In genomic region chr10:95680153-95681057, GRCm38 (mm10) we compare ENCODE assay signal across 9 mouse cellular contexts. TPM values are rescaled to one million over a fixed set of nuclear protein-coding genes. Genes with fewer than 3 reads are reported as not detected.
DNase-seq lines count a peak whose midpoint lies in the region; ATAC-seq and TF ChIP-seq lines count a peak whose summit lies in the region.
"Had no signal": no experiment of that assay in that cellular context is flagged by ENCODE, and none has a peak within 500 bp of the region (broad histone marks: within the 10 kb centered on the region; RNA-seq: fewer than 3 reads in every experiment).

No protein-coding gene starts in this region.

- H3K9ac ChIP-seq in hindbrain, embryonic 16.5 days (ENCODE audit: low read depth, low read length) = no peak overlapping the region
- peak overlapping the region; percentile 42; the same call in 1 of the 2 replicates for H3K9ac ChIP-seq in liver, embryonic 12.5 days
- H3K9ac ChIP-seq in neural tube, embryonic 15.5 days (replicated peaks) = no peak overlapping the region

- H3K4me2 ChIP-seq in hindbrain, embryonic 16.5 days (ENCODE audit: low read length) = peak overlapping the region; percentile 39
- H3K4me2 ChIP-seq in liver, embryonic 12.5 days = peak overlapping the region; percentile 57
- H3K4me2 ChIP-seq in neural tube, embryonic 15.5 days = peak overlapping the region; percentile 45

- no peaks in the 10 kb centered on the region for H3K9me3 ChIP-seq in hindbrain, embryonic 16.5 days (ENCODE audit: control insufficient read depth, low read length)
- no peaks in the 10 kb centered on the region for H3K9me3 ChIP-seq in liver, embryonic 12.5 days (replicated peaks)
- H3K9me3 ChIP-seq in neural tube, embryonic 15.5 days (replicated peaks) = no peaks in the 10 kb centered on the region

- no peaks in the 10 kb centered on the region for H3K27me3 ChIP-seq in thymus, adult 2 months (ENCODE audit: control insufficient read depth, insufficient read depth, low read length)
- H3K27me3 ChIP-seq in hindbrain, embryonic 16.5 days (replicated peaks; ENCODE audit: control insufficient read depth, insufficient read depth, low read length) = no peaks in the 10 kb centered on the region
- peaks cover 27% of the 10 kb centered on the region; the same call in 1 of the 2 replicates for H3K27me3 ChIP-seq in liver, embryonic 12.5 days (replicated peaks)
- H3K27me3 ChIP-seq in neural tube, embryonic 15.5 days (replicated peaks) = no peaks in the 10 kb centered on the region

- no peak for DNase-seq in thymus, adult 2 months
- DNase-seq in thymus, postnatal 14 days = no peak
- peak; percentile 21 to 23 for DNase-seq in gastrocnemius, adult 8-10 months (ENCODE audit: low spot score in 2 of 2)
- DNase-seq in natural killer cell, adult 2 months (ENCODE audit: low spot score in 2 of 2) = no peak
- no peak for DNase-seq in frontal cortex, postnatal 25 days (ENCODE audit: low spot score in 2 of 2)

- 64% methylated on average over 28 of the region's 28 CpGs for WGBS in thymus, adult 2 months
- 38% methylated on average over 28 of the region's 28 CpGs for WGBS in hindbrain, embryonic 16.5 days
- WGBS in liver, embryonic 12.5 days (ENCODE audit: insufficient replicate concordance) = 53% methylated on average over 28 of the region's 28 CpGs
- WGBS in neural tube, embryonic 15.5 days = 43% methylated on average over 28 of the region's 28 CpGs

- no peak overlapping the region for H3K27ac ChIP-seq in thymus, adult 2 months (ENCODE audit: control insufficient read depth, insufficient read depth, low read length)
- H3K27ac ChIP-seq in hindbrain, embryonic 16.5 days (ENCODE audit: low read depth, low read length) = no peak overlapping the region
- peak overlapping the region; percentile 62 for H3K27ac ChIP-seq in liver, embryonic 12.5 days
- H3K27ac ChIP-seq in neural tube, embryonic 15.5 days (replicated peaks) = 0 out of 2 replicates have a peak overlapping the region, but pooled peaks have one; percentile 10

- H3K36me3 ChIP-seq in thymus, adult 2 months (ENCODE audit: control insufficient read depth, insufficient read depth, low read length) = no peaks in the 10 kb centered on the region
- no peaks in the 10 kb centered on the region for H3K36me3 ChIP-seq in hindbrain, embryonic 16.5 days (ENCODE audit: control insufficient read depth, insufficient read depth, low read length)
- H3K36me3 ChIP-seq in liver, embryonic 12.5 days = no peaks in the 10 kb centered on the region
- H3K36me3 ChIP-seq in neural tube, embryonic 15.5 days = no peaks in the 10 kb centered on the region

- H3K4me3 ChIP-seq in thymus, adult 2 months (ENCODE audit: control insufficient read depth, insufficient read depth, low read length) = peak overlapping the region; percentile 39
- H3K4me3 ChIP-seq in hindbrain, embryonic 16.5 days (ENCODE audit: low read length) = peak overlapping the region; percentile 16
- H3K4me3 ChIP-seq in liver, embryonic 12.5 days = peak overlapping the region; percentile 30
- H3K4me3 ChIP-seq in neural tube, embryonic 15.5 days (replicated peaks) = 0 out of 2 replicates have a peak overlapping the region, but pooled peaks have one; percentile 8
- H3K4me3 ChIP-seq: myocyte had no signal

- ATAC-seq in hindbrain, embryonic 16.5 days = no peak
- no peak for ATAC-seq in liver, embryonic 12.5 days
- ATAC-seq in neural tube, embryonic 15.5 days (ENCODE audit: low FRiP score) = no peak

- H3K4me1 ChIP-seq in thymus, adult 2 months (replicated peaks; ENCODE audit: control insufficient read depth, insufficient read depth, low read length) = peaks cover 11% of the 10 kb centered on the region
- H3K4me1 ChIP-seq in hindbrain, embryonic 16.5 days (ENCODE audit: control insufficient read depth, insufficient read depth, low read depth, low read length) = peaks cover 7% of the 10 kb centered on the region; the same call in 1 of the 2 replicates
- H3K4me1 ChIP-seq in liver, embryonic 12.5 days = peaks cover 46% of the 10 kb centered on the region
- H3K4me1 ChIP-seq in neural tube, embryonic 15.5 days = peaks cover 24% of the 10 kb centered on the region

- TF ChIP-seq POLR2A in thymus, adult 2 months (IDR thresholded peaks at IDR 0.05; ENCODE audit: control insufficient read depth, extremely low read depth, insufficient read depth, low read length, poor library complexity) = no peak

- TF ChIP-seq CTCF in thymus, adult 2 months (IDR thresholded peaks at IDR 0.05; ENCODE audit: borderline replicate concordance, control insufficient read depth, extremely low read depth, insufficient read depth, low read length, poor library complexity) = no peak

RNA-seq across cellular contexts. Expression of gene Anapc15-ps, which starts 7.2 kb away (rescaled TPM):
- not detected in 2 replicates for polyA plus RNA-seq in thymus, adult 2 months (2012; rRNA removed)
- total RNA-seq in gastrocnemius, adult 8-10 months (2022) = not detected
- 0.95 TPM in 1 of 2 replicates, not detected in the other for polyA plus RNA-seq in hindbrain, embryonic 16.5 days (2015; fragmentation: Nextera tagmentation; extraction: Ambion mirVana)
- not detected in 2 replicates for polyA plus RNA-seq in liver, embryonic 12.5 days (2016; fragmentation: Nextera tagmentation; extraction: Ambion mirVana)
- not detected in 2 replicates for polyA plus RNA-seq in neural tube, embryonic 15.5 days (2015; fragmentation: Nextera tagmentation; extraction: Ambion mirVana)

Comparison
In these comparisons a context has a peak if more than half of its experiments do, and no peak if none do; other contexts are left out.
1. DNase-seq: peak in gastrocnemius, adult 8-10 months (2 of 2); none in thymus, adult 2 months (single experiment), thymus, postnatal 14 days (single experiment), natural killer cell, adult 2 months (0 of 2) and frontal cortex, postnatal 25 days (0 of 2).
2. H3K27ac ChIP-seq: peak in liver, embryonic 12.5 days (single experiment) and neural tube, embryonic 15.5 days (single experiment); none in thymus, adult 2 months (single experiment) and hindbrain, embryonic 16.5 days (single experiment).
3. Peak in every context shown above with its lines, with median percentiles within 50 percentile points of each other: H3K4me3 ChIP-seq and H3K4me2 ChIP-seq.